Mouse (Mus musculus): ENCODE results near the gene Asic3. TPM values are rescaled to one million over a fixed set of nuclear protein-coding genes. Genes with fewer than 3 reads are reported as not detected.

The Asic3 gene
- polyA plus RNA-seq, 1 experiment = not detected

GRCm38 (mm10) chr5:24374666-24375328, 38.4 kb upstream of the Asic3 start:
- peaks cover 91% of the 10 kb centered on the region for H3K27me3 ChIP-seq (replicated peaks)
- peaks cover 12% of the 10 kb centered on the region for H3K4me1 ChIP-seq
- no peaks in the 10 kb centered on the region for H3K36me3 ChIP-seq (replicated peaks; ENCODE audit: low read length)
- no peak overlapping the region for H3K4me3 ChIP-seq (replicated peaks)
- TF ChIP-seq FLI1 (IDR thresholded peaks at IDR 0.05; ENCODE audit: low read length) (no peak), GATA1 (IDR thresholded peaks at IDR 0.05; ENCODE audit: borderline replicate concordance, low read length) (no peak)
- H3K9me3 ChIP-seq = no peaks in the 10 kb centered on the region

GRCm38 (mm10) chr5:24378700-24379099, 34.5 kb upstream of the Asic3 start:
- H3K27me3 ChIP-seq (replicated peaks) = peaks cover 93% of the 10 kb centered on the region
- no peak for TF ChIP-seq GATA1 (IDR thresholded peaks at IDR 0.05; ENCODE audit: borderline replicate concordance, low read length)
- no peak for TF ChIP-seq FLI1 (IDR thresholded peaks at IDR 0.05; ENCODE audit: low read length)
- no peak overlapping the region for H3K4me3 ChIP-seq (replicated peaks)
- no peaks in the 10 kb centered on the region for H3K9me3 ChIP-seq
- H3K4me1 ChIP-seq = peaks cover 33% of the 10 kb centered on the region
- no peaks in the 10 kb centered on the region for H3K36me3 ChIP-seq (replicated peaks; ENCODE audit: low read length)

GRCm38 (mm10) chr5:24379501-24379900, 33.7 kb upstream of the Asic3 start:
- peaks cover 89% of the 10 kb centered on the region for H3K27me3 ChIP-seq (replicated peaks)
- no peaks in the 10 kb centered on the region for H3K9me3 ChIP-seq
- TF ChIP-seq GATA1 (IDR thresholded peaks at IDR 0.05; ENCODE audit: borderline replicate concordance, low read length) (no peak), FLI1 (IDR thresholded peaks at IDR 0.05; ENCODE audit: low read length) (no peak)
- peaks cover 41% of the 10 kb centered on the region for H3K4me1 ChIP-seq
- H3K4me3 ChIP-seq (replicated peaks) = no peak overlapping the region
- H3K36me3 ChIP-seq (replicated peaks; ENCODE audit: low read length) = no peaks in the 10 kb centered on the region

- TF ChIP-seq GATA1 (IDR thresholded peaks at IDR 0.05; ENCODE audit: borderline replicate concordance, low read length) (no peak; the same call in 2 of the 3 replicates), FLI1 (IDR thresholded peaks at IDR 0.05; ENCODE audit: low read length) (no peak)
Measured at GRCm38 (mm10) chr5:24380499-24380898, 32.7 kb upstream of the Asic3 start.

GRCm38 (mm10) chr5:24381486-24381885, 31.7 kb upstream of the Asic3 start:
- TF ChIP-seq GATA1 (IDR thresholded peaks at IDR 0.05; ENCODE audit: borderline replicate concordance, low read length) = no peak
- TF ChIP-seq FLI1 (IDR thresholded peaks at IDR 0.05; ENCODE audit: low read length) = no peak
- H3K4me1 ChIP-seq = peaks cover 55% of the 10 kb centered on the region
- peaks cover 89% of the 10 kb centered on the region for H3K27me3 ChIP-seq (replicated peaks)
- no peak overlapping the region for H3K4me3 ChIP-seq (replicated peaks)
- peaks cover 13% of the 10 kb centered on the region for H3K36me3 ChIP-seq (replicated peaks; ENCODE audit: low read length)
- H3K9me3 ChIP-seq = no peaks in the 10 kb centered on the region

More at GRCm38 (mm10) chr5:24380499-24380898, 32.7 kb upstream of the Asic3 start:
- peaks cover 3% of the 10 kb centered on the region for H3K36me3 ChIP-seq (replicated peaks; ENCODE audit: low read length)
- no peaks in the 10 kb centered on the region for H3K9me3 ChIP-seq
- H3K4me3 ChIP-seq (replicated peaks) = no peak overlapping the region
- peaks cover 87% of the 10 kb centered on the region for H3K27me3 ChIP-seq (replicated peaks)
- peaks cover 51% of the 10 kb centered on the region for H3K4me1 ChIP-seq

GRCm38 (mm10) chr5:24381988-24382387, 31.2 kb upstream of the Asic3 start:
- Histone ChIP-seq H3K4me1 (peaks cover 59% of the 10 kb centered on the region), H3K36me3 (replicated peaks; ENCODE audit: low read length) (peaks cover 13% of the 10 kb centered on the region), H3K4me3 (replicated peaks) (no peak overlapping the region), H3K9me3 (no peaks in the 10 kb centered on the region), H3K27me3 (replicated peaks) (peaks cover 90% of the 10 kb centered on the region)
- no peak for TF ChIP-seq GATA1 (IDR thresholded peaks at IDR 0.05; ENCODE audit: borderline replicate concordance, low read length)
- no peak for TF ChIP-seq FLI1 (IDR thresholded peaks at IDR 0.05; ENCODE audit: low read length)

GRCm38 (mm10) chr5:24383026-24383859, 29.9 kb upstream of the Asic3 start:
- Histone ChIP-seq H3K27me3 (replicated peaks) (peaks cover 90% of the 10 kb centered on the region), H3K4me3 (replicated peaks) (peak overlapping the region; percentile 92), H3K4me1 (peaks cover 71% of the 10 kb centered on the region), H3K9me3 (no peaks in the 10 kb centered on the region), H3K36me3 (replicated peaks; ENCODE audit: low read length) (peaks cover 13% of the 10 kb centered on the region)
- TF ChIP-seq FLI1 (IDR thresholded peaks at IDR 0.05; ENCODE audit: low read length) (no peak), GATA1 (IDR thresholded peaks at IDR 0.05; ENCODE audit: borderline replicate concordance, low read length) (no peak)

GRCm38 (mm10) chr5:24384407-24384806, 28.8 kb upstream of the Asic3 start:
- TF ChIP-seq FLI1 (IDR thresholded peaks at IDR 0.05; ENCODE audit: low read length) = no peak
- TF ChIP-seq GATA1 (IDR thresholded peaks at IDR 0.05; ENCODE audit: borderline replicate concordance, low read length) = no peak
- Histone ChIP-seq H3K27me3 (replicated peaks) (peaks cover 84% of the 10 kb centered on the region), H3K36me3 (replicated peaks; ENCODE audit: low read length) (peaks cover 13% of the 10 kb centered on the region), H3K9me3 (no peaks in the 10 kb centered on the region), H3K4me3 (replicated peaks) (peak overlapping the region; percentile 24), H3K4me1 (peaks cover 74% of the 10 kb centered on the region)

GRCm38 (mm10) chr5:24385374-24385773, 27.8 kb upstream of the Asic3 start:
- peaks cover 78% of the 10 kb centered on the region for H3K4me1 ChIP-seq
- peaks cover 74% of the 10 kb centered on the region for H3K27me3 ChIP-seq (replicated peaks)
- no peaks in the 10 kb centered on the region for H3K9me3 ChIP-seq
- TF ChIP-seq FLI1 (IDR thresholded peaks at IDR 0.05; ENCODE audit: low read length) (no peak), GATA1 (IDR thresholded peaks at IDR 0.05; ENCODE audit: borderline replicate concordance, low read length) (no peak)
- H3K4me3 ChIP-seq (replicated peaks) = no peak overlapping the region
- H3K36me3 ChIP-seq (replicated peaks; ENCODE audit: low read length) = peaks cover 13% of the 10 kb centered on the region

Measured in megakaryocyte, embryonic 14.5 days (primary cell).